Mouse (Mus musculus): ENCODE measurements around the gene Sdf2.

Gene Sdf2

DNA sequence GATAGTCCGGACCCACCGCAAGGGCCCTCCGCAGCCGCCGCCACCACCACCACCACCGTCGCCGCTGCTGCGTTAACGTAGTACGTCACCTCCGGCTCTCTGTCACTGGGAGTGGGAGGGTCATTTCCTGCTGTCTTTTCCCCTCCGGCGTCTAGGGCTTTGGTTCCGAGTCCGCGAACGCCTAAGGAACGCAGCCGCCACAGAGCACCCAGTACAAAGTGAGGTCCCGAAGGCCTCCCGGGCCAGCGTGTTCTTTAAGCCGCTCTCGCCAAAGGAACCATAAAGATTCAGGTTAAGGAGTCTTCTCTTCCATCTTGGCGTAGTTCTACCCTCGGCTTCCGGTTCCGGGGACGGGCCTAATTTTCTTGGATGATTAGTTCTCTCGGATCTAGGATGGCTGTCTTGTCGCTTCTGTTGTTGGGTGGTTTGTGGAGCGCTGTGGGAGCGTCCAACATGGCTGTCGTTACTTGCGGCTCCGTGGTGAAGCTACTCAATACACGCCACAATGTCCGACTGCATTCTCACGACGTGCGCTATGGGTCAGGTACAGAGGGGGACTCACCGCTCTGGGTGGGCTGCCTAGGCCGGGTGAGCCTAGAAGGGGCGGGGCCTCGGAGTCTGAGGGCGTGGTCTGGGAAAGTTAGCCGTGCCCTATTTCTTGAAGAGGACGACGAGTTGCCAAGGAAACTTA lies at the start of gene Sdf2, which contains the start of gene Supt6:
Sdf2 (plus strand) TSS at position 120 of the 691 bp plus-strand sequence.
Supt6 (minus strand) TSS at position 361 of the 691 bp plus-strand sequence.
- peak; percentile 89 for DNase-seq (ENCODE audit: low spot score)

DNA sequence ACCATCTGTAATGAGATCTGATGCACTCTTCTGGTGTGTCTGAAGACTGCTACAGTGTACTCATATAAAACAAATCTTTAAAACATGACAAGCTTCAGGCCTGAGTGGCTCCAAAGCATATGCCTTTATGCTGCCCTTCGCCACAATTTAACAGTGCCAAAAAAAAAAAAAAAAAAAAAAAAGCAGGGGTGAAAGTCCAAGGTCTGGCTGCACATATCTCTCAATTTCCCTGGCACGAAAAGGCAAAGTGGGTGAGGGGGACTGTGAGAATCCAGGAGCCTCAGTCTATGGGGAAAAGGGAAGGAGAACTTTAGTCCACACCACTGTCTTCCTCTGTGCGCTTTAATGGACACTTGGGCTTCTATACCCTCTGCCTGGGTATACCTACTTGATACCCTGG lies 43.2 kb upstream of the Sdf2 start:
- no peak for DNase-seq (ENCODE audit: low spot score)

DNA sequence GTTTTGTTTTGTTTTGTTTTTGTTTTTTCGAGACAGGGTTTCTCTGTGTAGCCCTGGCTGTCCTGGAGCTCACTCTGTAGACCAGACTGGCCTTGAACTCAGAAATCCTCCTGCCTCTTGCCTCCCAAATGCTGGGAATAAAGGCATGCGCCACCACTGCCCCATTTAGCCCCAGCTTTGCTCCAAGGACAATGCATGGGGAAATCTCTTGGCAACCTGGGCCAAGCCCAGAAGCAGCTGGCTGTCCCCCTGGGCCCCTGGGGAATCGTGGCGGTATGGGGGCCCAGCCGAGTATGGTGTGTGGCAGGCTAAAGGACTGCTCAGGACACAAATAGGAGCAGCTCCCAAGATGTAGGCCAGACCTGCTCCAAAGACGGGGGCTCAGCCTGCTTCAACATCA lies 41.3 kb upstream of the Sdf2 start:
- DNase-seq (ENCODE audit: low spot score), result no peak

GRCm38 (mm10) chr11:78205361-78206206 lies 40.0 kb upstream of the Sdf2 start:
- DNase-seq (ENCODE audit: low spot score), result no peak

DNA sequence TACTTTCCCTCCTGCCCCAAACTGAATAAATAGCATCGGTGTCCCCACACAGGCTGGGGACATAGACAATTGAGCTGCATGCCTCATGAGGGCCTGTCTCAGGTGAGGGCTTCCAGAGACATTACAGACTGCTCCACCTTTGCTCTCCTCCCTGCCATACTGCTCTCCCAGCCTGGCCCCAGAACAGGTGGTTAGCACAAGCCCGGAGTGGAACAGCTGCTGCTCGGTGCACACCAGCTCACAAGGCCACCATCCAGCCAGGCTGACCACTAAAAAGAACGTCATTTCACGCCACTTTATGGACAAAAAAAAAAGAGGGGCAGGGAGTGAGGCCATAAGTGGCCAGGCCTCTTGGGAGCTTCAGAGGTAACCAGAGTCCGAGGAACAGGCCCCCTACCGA lies 38.4 kb upstream of the Sdf2 start:
- DNase-seq (ENCODE audit: low spot score), result no peak

GRCm38 (mm10) chr11:78209886-78210285 lies 35.7 kb upstream of the Sdf2 start:
- DNase-seq (ENCODE audit: low spot score), result no peak

DNA sequence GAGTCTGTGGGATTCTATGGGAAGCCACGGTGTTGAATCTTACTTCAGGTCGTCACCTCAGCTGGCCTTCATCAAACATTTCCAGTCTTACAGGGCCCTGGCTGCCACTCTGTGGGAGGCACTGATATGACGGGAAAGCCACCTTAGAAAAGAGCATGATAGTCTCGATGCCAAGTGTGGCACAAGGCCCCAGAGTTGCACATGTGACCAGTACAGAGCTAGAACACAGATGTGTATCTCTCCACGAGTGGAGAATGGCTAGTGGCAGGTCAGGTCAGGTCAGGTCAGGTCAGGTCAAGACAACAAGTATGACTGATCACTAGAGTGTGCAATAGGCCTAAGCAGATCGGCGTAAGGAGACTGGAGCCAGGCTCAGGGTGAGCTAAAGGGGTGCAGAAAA lies 34.9 kb upstream of the Sdf2 start:
- DNase-seq (ENCODE audit: low spot score), result no peak

- no peak for DNase-seq (ENCODE audit: low spot score)
These were observed 34.0 kb upstream of the Sdf2 start for GRCm38 (mm10) chr11:78211513-78211912.

GRCm38 (mm10) chr11:78213086-78213817 lies 32.3 kb upstream of the Sdf2 start:
- DNase-seq (ENCODE audit: low spot score), result no peak

DNA sequence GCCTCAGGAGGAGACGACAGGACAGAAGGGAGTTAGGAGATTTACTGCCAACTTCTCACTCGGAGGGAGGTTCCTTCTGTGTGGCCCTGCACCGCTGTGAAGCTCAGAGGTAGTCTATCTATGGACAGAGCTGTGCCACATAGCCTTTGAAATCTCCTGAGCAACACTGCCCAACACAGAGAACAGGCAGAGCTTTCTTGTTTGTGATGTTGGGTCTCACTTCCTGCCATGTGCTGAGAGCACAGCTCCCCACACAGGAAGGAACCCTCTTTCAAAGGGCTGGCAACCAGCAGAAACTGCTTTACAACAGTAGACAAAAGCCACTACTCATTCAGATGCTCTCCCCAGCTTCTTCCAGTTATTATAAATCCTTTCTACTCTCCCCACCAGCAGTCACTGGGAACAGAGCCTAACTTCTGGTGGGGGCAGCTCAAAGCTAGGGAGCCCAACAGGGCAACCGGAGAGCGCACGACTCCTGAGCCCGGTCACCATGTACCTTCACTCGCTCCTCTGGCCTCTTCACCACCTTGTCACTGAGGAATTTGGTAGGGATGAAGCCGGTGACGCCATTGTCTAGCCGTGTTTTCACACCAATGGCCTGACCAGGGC lies 29.7 kb upstream of the Sdf2 start:
- no peak for DNase-seq (ENCODE audit: low spot score)

- no peak for DNase-seq (ENCODE audit: low spot score)
These were observed 22.0 kb upstream of the Sdf2 start for GRCm38 (mm10) chr11:78223586-78223985.

GRCm38 (mm10) chr11:78231518-78231917 lies 14.0 kb upstream of the Sdf2 start:
- DNase-seq (ENCODE audit: low spot score), result no peak

DNA sequence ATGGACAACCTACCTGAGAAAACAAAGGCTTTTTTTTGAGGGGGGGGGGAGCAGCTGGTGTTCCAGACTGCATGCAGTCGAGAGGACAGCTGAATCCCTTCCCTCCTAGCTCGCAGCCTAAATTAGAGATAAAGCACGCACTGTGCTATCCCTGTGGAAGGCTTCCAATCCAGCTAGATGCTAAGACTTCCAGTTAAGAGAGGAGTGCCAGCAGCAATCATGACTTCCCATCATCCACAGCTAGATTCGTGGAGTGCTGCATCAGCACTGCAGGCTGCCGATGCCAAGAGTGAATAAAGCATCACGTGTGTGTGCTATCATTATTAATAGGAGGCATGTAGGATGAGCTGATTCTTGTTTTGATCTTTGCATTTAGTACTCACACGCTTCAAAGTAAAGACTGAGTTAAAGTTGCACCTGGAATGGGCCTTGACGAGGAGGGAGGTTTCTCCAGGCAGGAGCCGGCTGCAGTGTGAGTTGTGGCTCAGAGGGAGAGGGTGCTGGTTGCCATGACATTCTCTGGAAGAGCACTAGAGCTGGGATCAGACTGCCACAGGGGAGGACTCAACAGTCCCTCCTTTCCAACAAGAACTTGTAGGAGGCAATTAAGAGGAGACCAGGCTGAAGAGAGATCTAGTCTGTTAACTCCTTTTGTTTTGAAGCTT lies 5.2 kb upstream of the Sdf2 start:
- DNase-seq (ENCODE audit: low spot score), result peak; percentile 49

DNA sequence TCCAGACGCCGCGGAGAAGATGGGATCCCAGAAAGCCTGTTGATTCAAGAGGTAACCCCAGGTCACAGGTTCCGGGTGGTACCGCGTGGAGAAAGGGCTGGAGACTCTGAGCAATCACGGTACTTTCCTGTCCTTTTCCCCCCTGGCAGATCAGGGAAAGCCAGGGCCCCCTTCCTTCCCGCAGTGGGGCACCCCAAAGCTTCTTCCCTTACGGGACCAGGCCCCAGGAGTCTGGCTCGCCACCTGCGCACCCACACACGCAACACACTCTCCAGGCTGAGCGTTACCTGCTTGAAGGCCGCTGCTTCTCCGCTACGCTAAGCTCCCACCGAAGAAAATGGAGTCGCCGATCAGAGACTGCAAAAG lies 302 bp upstream of the Sdf2 start:
- no peak for DNase-seq (ENCODE audit: low spot score)

DNA sequence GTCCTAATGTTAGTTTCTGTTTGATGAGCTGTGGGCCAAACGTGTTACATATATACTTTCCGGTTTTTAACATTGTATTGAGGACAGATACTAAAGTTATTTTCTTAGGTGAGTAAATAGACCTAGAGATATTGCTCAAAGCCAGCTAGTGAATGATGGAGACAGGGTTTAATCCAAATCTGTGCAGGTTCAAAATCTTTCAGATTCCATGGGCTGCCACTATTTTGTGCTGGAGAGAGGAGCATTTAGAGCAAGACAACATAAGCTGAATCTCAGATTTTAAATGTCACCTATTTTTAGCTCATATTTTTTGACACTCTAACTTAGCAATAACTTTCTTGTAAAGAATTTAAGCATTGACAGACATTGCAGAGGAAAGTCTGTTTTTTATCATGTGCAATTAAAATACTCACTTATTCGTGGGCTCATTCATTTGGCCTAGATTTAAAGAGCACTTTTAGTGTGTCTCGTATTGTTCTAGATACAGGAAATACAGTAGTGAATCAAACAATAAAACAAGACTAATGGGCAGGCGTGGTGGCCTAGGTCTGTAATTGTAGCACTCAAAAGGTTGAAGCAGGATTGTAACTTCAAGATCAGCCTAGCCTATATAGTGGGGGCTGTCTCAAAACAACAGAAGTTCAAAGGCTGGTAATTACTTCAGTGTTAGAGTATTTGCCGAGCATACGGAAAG lies 919 bp downstream of the Sdf2 start:
- DNase-seq (ENCODE audit: low spot score), result no peak

- DNase-seq (ENCODE audit: low spot score), result no peak
These were observed 1.4 kb downstream of the Sdf2 start for GRCm38 (mm10) chr11:78247012-78247348.

GRCm38 (mm10) chr11:78247727-78248140 lies 2.2 kb downstream of the Sdf2 start:
- DNase-seq (ENCODE audit: low spot score), result no peak

- DNase-seq (ENCODE audit: low spot score), result peak; percentile 15
These were observed 11.1 kb downstream of the Sdf2 start for GRCm38 (mm10) chr11:78256618-78257017.

DNA sequence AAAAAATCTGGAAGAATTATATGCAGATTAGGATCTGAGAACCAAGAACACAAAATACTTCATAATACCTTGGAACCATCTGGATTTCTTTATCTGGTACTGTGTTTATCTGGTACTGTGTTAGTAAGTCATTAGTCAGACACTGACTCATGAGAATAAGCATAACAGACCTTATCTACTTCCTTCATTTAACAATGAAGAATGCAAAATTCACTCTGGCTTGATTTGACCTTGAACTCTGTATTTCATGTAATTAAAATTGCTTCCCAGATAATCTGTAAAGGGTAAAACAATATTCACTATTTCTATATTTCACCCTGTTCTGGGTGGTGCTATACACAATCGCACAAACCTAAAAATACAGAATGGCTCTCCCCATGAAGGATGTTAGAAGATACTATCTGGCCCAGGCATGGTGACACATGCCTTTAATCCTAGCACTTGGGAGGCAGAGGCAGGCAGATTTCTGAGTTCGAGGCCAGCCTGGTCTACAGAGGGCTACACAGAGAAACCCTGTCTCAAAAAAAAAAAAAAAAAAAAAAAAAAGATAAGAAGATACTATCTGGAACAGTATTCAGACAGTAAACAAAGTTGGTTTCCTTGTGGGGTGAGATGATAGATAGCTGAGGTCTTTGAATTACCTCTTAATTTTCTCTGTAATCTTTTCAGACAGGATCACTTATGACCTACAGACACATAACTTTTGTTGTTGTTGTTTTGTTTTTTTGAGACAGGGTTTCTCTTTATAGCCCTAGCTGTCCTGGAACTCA lies 15.1 kb downstream of the Sdf2 start:
- peak; percentile 13 for DNase-seq (ENCODE audit: low spot score)

Data from MN1 (cell line).